Comparison of ENCODE assay signal across 10 mouse cellular contexts in genomic region chr11:97098791-97099190, GRCm38 (mm10). TPM values are rescaled to one million over a fixed set of nuclear protein-coding genes. Genes with fewer than 3 reads are reported as not detected.
DNase-seq lines count a peak whose midpoint lies in the region; ATAC-seq and TF ChIP-seq lines count a peak whose summit lies in the region.
"Had no signal": no experiment of that assay in that cellular context is flagged by ENCODE, and none has a peak within 500 bp of the region (broad histone marks: within the 10 kb centered on the region; RNA-seq: fewer than 3 reads in every experiment).

No protein-coding gene starts in this region.

- H3K36me3 ChIP-seq in E14TG2a.4 (ENCODE audit: insufficient read depth, low read length): no peaks in the 10 kb centered on the region
- no peaks in the 10 kb centered on the region for H3K36me3 ChIP-seq in heart, embryonic 15.5 days
- no peaks in the 10 kb centered on the region for H3K36me3 ChIP-seq in hindbrain, embryonic 14.5 days (replicated peaks; ENCODE audit: control insufficient read depth, insufficient read depth)
- H3K36me3 ChIP-seq in forebrain, embryonic 15.5 days: no peaks in the 10 kb centered on the region
- H3K36me3 ChIP-seq: midbrain, embryonic 12.5 days had no signal

- 10% methylated on average over 18 of the region's 18 CpGs for WGBS in heart, embryonic 15.5 days
- WGBS in hindbrain, embryonic 14.5 days: 24% methylated on average over 18 of the region's 18 CpGs
- 26% methylated on average over 18 of the region's 18 CpGs for WGBS in forebrain, embryonic 15.5 days

- peaks cover 64% of the 10 kb centered on the region for H3K27me3 ChIP-seq in E14TG2a.4 (ENCODE audit: insufficient read depth, low read length)
- peaks cover 63% of the 10 kb centered on the region for H3K27me3 ChIP-seq in heart, embryonic 15.5 days
- no peaks in the 10 kb centered on the region; the same call in 1 of the 2 replicates for H3K27me3 ChIP-seq in hindbrain, embryonic 14.5 days (ENCODE audit: control insufficient read depth, insufficient read depth, low read length)
- peaks cover 20% of the 10 kb centered on the region; the same call in 1 of the 2 replicates for H3K27me3 ChIP-seq in forebrain, embryonic 15.5 days

- no peaks in the 10 kb centered on the region for H3K9me3 ChIP-seq in E14TG2a.4 (ENCODE audit: low read length)
- H3K9me3 ChIP-seq in heart, embryonic 15.5 days (replicated peaks): no peaks in the 10 kb centered on the region
- H3K9me3 ChIP-seq in hindbrain, embryonic 14.5 days (ENCODE audit: control insufficient read depth, low read length): no peaks in the 10 kb centered on the region
- no peaks in the 10 kb centered on the region for H3K9me3 ChIP-seq in forebrain, embryonic 15.5 days
- H3K9me3 ChIP-seq: midbrain, embryonic 12.5 days had no signal

- H3K4me2 ChIP-seq in heart, embryonic 15.5 days: peak overlapping the region; percentile 46
- no peak overlapping the region for H3K4me2 ChIP-seq in hindbrain, embryonic 14.5 days (replicated peaks)
- no peak overlapping the region for H3K4me2 ChIP-seq in forebrain, embryonic 15.5 days (replicated peaks)
- H3K4me2 ChIP-seq: midbrain, embryonic 12.5 days had no signal

- no peak overlapping the region for H3K27ac ChIP-seq in brown adipose tissue, adult 24 weeks (replicated peaks; ENCODE audit: low read depth, low read length)
- no peak overlapping the region for H3K27ac ChIP-seq in heart, embryonic 15.5 days
- H3K27ac ChIP-seq in hindbrain, embryonic 14.5 days: no peak overlapping the region
- H3K27ac ChIP-seq in forebrain, embryonic 15.5 days (replicated peaks): no peak overlapping the region
- H3K27ac ChIP-seq: midbrain, embryonic 12.5 days had no signal

- intact Hi-C loops in left cerebral cortex, postnatal 4 days (cut with DNase I): no loop called here

- no peak for TF ChIP-seq CTCF in E14TG2a.4 (conservative IDR thresholded peaks at IDR 0.05; ENCODE audit: low read length)

- peaks cover 14% of the 10 kb centered on the region for H3K4me1 ChIP-seq in E14TG2a.4 (replicated peaks; ENCODE audit: low read depth, low read length)
- no peaks in the 10 kb centered on the region for H3K4me1 ChIP-seq in brown adipose tissue, adult 24 weeks (ENCODE audit: control insufficient read depth, insufficient read depth, insufficient read length, low read length)
- peaks cover 6% of the 10 kb centered on the region for H3K4me1 ChIP-seq in heart, embryonic 15.5 days (replicated peaks)
- H3K4me1 ChIP-seq in hindbrain, embryonic 14.5 days (replicated peaks; ENCODE audit: control insufficient read depth, insufficient read depth, low read length): no peaks in the 10 kb centered on the region
- H3K4me1 ChIP-seq in forebrain, embryonic 15.5 days: no peaks in the 10 kb centered on the region
- H3K4me1 ChIP-seq: midbrain, embryonic 12.5 days had no signal

- ATAC-seq in heart, embryonic 15.5 days (replicated peaks; ENCODE audit: insufficient number of reproducible peaks, insufficient read depth, low FRiP score, low read depth): no peak
- ATAC-seq in hindbrain, embryonic 14.5 days (ENCODE audit: low FRiP score): no peak
- ATAC-seq in forebrain, embryonic 15.5 days (replicated peaks): no peak

- DNase-seq in kidney, postnatal 25 days: peak; percentile 48 to 82
- no peak for DNase-seq in left cerebral cortex, postnatal 4 days
- DNase-seq in hindbrain, embryonic 14.5 days (ENCODE audit: low spot score): no peak
- no peak for DNase-seq in spleen, postnatal 4 days (ENCODE audit: low spot score in 2 of 2)
- DNase-seq: cerebellum, adult 11 months had no signal

- H3K4me3 ChIP-seq in E14TG2a.4 (replicated peaks; ENCODE audit: low read length): peak overlapping the region; percentile 69
- peak overlapping the region; percentile 47 for H3K4me3 ChIP-seq in brown adipose tissue, adult 24 weeks (ENCODE audit: insufficient read depth, low read depth, low read length)
- H3K4me3 ChIP-seq in heart, embryonic 15.5 days: peak overlapping the region; percentile 19
- H3K4me3 ChIP-seq in hindbrain, embryonic 14.5 days (replicated peaks; ENCODE audit: low read length): no peak overlapping the region
- no peak overlapping the region for H3K4me3 ChIP-seq in forebrain, embryonic 15.5 days
- H3K4me3 ChIP-seq: midbrain, embryonic 12.5 days had no signal

- H3K9ac ChIP-seq in heart, embryonic 15.5 days: no peak overlapping the region
- H3K9ac ChIP-seq in hindbrain, embryonic 14.5 days: no peak overlapping the region
- H3K9ac ChIP-seq in forebrain, embryonic 15.5 days (replicated peaks): no peak overlapping the region
- H3K9ac ChIP-seq: midbrain, embryonic 12.5 days had no signal

RNA-seq across cellular contexts. Expression of gene Tbx21, which starts 16.3 kb away (rescaled TPM):
- 0.75 and 1.1 TPM in 2 replicates for polyA plus RNA-seq in brown adipose tissue, adult 24 weeks (2012; ENCODE audit: insufficient read depth, insufficient read length, missing spikeins)
- 0.05 and 0.36 TPM in 2 replicates for polyA plus RNA-seq in heart, embryonic 15.5 days (2015; fragmentation: Nextera tagmentation; extraction: Ambion mirVana)
- total RNA-seq in left cerebral cortex, postnatal 4 days (2021): under 1 TPM; 0.20 to 0.32 TPM
- not detected in 2 replicates for polyA plus RNA-seq in hindbrain, embryonic 14.5 days (2014; fragmentation: Nextera tagmentation; extraction: Ambion mirVana)
- 0.22 and 0.42 TPM in 2 replicates for polyA plus RNA-seq in forebrain, embryonic 15.5 days (2015; fragmentation: Nextera tagmentation; extraction: Ambion mirVana)

RNA-seq across cellular contexts. Expression of gene Osbpl7, which starts 48.4 kb away (rescaled TPM):
- polyA plus RNA-seq in brown adipose tissue, adult 24 weeks (2012; ENCODE audit: insufficient read depth, insufficient read length, missing spikeins): 0.87 and 1.6 TPM in 2 replicates
- 4.4 and 8.5 TPM in 2 replicates for polyA plus RNA-seq in heart, embryonic 15.5 days (2015; fragmentation: Nextera tagmentation; extraction: Ambion mirVana)
- 10 to 100 TPM; 15.3 to 18.4 TPM for total RNA-seq in left cerebral cortex, postnatal 4 days (2021)
- polyA plus RNA-seq in hindbrain, embryonic 14.5 days (2014; fragmentation: Nextera tagmentation; extraction: Ambion mirVana): 6.3 and 7.9 TPM in 2 replicates
- polyA plus RNA-seq in forebrain, embryonic 15.5 days (2015; fragmentation: Nextera tagmentation; extraction: Ambion mirVana): 10.2 and 10.5 TPM in 2 replicates

RNA-seq across cellular contexts. Expression of gene Tbkbp1, which starts 52.5 kb away (rescaled TPM):
- 27.4 and 29.8 TPM in 2 replicates for polyA plus RNA-seq in brown adipose tissue, adult 24 weeks (2012; ENCODE audit: insufficient read depth, insufficient read length, missing spikeins)
- 4.7 and 6.5 TPM in 2 replicates for polyA plus RNA-seq in heart, embryonic 15.5 days (2015; fragmentation: Nextera tagmentation; extraction: Ambion mirVana)
- 10 to 100 TPM; 52.4 to 55.8 TPM for total RNA-seq in left cerebral cortex, postnatal 4 days (2021)
- 9.3 and 10.8 TPM in 2 replicates for polyA plus RNA-seq in hindbrain, embryonic 14.5 days (2014; fragmentation: Nextera tagmentation; extraction: Ambion mirVana)
- 6.2 and 7.6 TPM in 2 replicates for polyA plus RNA-seq in forebrain, embryonic 15.5 days (2015; fragmentation: Nextera tagmentation; extraction: Ambion mirVana)

RNA-seq across cellular contexts. Expression of gene Mrpl10, which starts 57.4 kb away (rescaled TPM):
- polyA plus RNA-seq in brown adipose tissue, adult 24 weeks (2012; ENCODE audit: insufficient read depth, insufficient read length, missing spikeins): 121 and 122 TPM in 2 replicates
- polyA plus RNA-seq in heart, embryonic 15.5 days (2015; fragmentation: Nextera tagmentation; extraction: Ambion mirVana): 61.1 and 67.3 TPM in 2 replicates
- total RNA-seq in left cerebral cortex, postnatal 4 days (2021): 10 to 100 TPM; 45.1 to 49.7 TPM
- 60.5 TPM in 2 replicates for polyA plus RNA-seq in hindbrain, embryonic 14.5 days (2014; fragmentation: Nextera tagmentation; extraction: Ambion mirVana)
- 57.0 and 58.4 TPM in 2 replicates for polyA plus RNA-seq in forebrain, embryonic 15.5 days (2015; fragmentation: Nextera tagmentation; extraction: Ambion mirVana)

RNA-seq across cellular contexts. Expression of gene Lrrc46, which starts 57.6 kb away (rescaled TPM):
- polyA plus RNA-seq in brown adipose tissue, adult 24 weeks (2012; ENCODE audit: insufficient read depth, insufficient read length, missing spikeins): 1.1 TPM in 1 of 2 replicates, not detected in the other
- polyA plus RNA-seq in heart, embryonic 15.5 days (2015; fragmentation: Nextera tagmentation; extraction: Ambion mirVana): 0.72 and 1.1 TPM in 2 replicates
- total RNA-seq in left cerebral cortex, postnatal 4 days (2021): 1 to 10 TPM; 1.0 to 1.5 TPM
- 2.6 and 4.3 TPM in 2 replicates for polyA plus RNA-seq in hindbrain, embryonic 14.5 days (2014; fragmentation: Nextera tagmentation; extraction: Ambion mirVana)
- 2.9 and 4.6 TPM in 2 replicates for polyA plus RNA-seq in forebrain, embryonic 15.5 days (2015; fragmentation: Nextera tagmentation; extraction: Ambion mirVana)

Comparison
In these comparisons a context has a peak if more than half of its experiments do, and no peak if none do; other contexts are left out.
1. H3K4me3 ChIP-seq: peak in E14TG2a.4 (single experiment), brown adipose tissue, adult 24 weeks (single experiment) and heart, embryonic 15.5 days (single experiment); none in hindbrain, embryonic 14.5 days (single experiment) and forebrain, embryonic 15.5 days (single experiment).
2. DNase-seq: peak in kidney, postnatal 25 days (2 of 2); none in left cerebral cortex, postnatal 4 days (single experiment), hindbrain, embryonic 14.5 days (single experiment) and spleen, postnatal 4 days (0 of 2).